Mouse (Mus musculus): ENCODE results near the gene Rnf213. TPM values are rescaled to one million over a fixed set of nuclear protein-coding genes. Genes with fewer than 3 reads are reported as not detected.

Gene Rnf213
- total and polyA plus RNA-seq, 3 experiments: 3.5 to 66.4 (median 46.3) TPM

GRCm38 (mm10) chr11:119438776-119439175, 45.9 kb downstream of the Rnf213 start:
- Histone ChIP-seq H3K4me1 (ENCODE audit: insufficient read depth, low read depth, low read length) (peaks cover 12% of the 10 kb centered on the region), H3K36me3 (replicated peaks) (peaks cover 97% of the 10 kb centered on the region), H3K4me3 (ENCODE audit: low read depth, low read length) (no peak overlapping the region), H3K27me3 (ENCODE audit: insufficient read depth, low read length) (no peaks in the 10 kb centered on the region), H3K9me3 (replicated peaks) (no peaks in the 10 kb centered on the region)
- DNase-seq (ENCODE audit: low spot score) (no peak), ATAC-seq (ENCODE audit: extremely low read depth, insufficient number of reproducible peaks, low FRiP score, poor library complexity, severe bottlenecking) (no peak)
- no peak for TF ChIP-seq POLR2AphosphoS5 (IDR thresholded peaks at IDR 0.05; ENCODE audit: insufficient replicate concordance, low read depth, low read length)
- TF ChIP-seq GATA2 (IDR thresholded peaks at IDR 0.05; ENCODE audit: borderline replicate concordance, low read depth, low read length): no peak
- no peak for TF ChIP-seq GATA1 (IDR thresholded peaks at IDR 0.05; ENCODE audit: borderline replicate concordance, low read length)
- TF ChIP-seq CTCF (IDR thresholded peaks at IDR 0.05; ENCODE audit: low read depth, low read length): no peak
- no peak for TF ChIP-seq TAL1 (conservative IDR thresholded peaks at IDR 0.05; ENCODE audit: low read depth, low read length)

- DNase-seq (ENCODE audit: low spot score): no peak
These were observed 49.3 kb downstream of the Rnf213 start for GRCm38 (mm10) chr11:119442199-119442598.

GRCm38 (mm10) chr11:119443442-119443841, 50.5 kb downstream of the Rnf213 start:
- Histone ChIP-seq H3K4me1 (ENCODE audit: insufficient read depth, low read depth, low read length) (no peaks in the 10 kb centered on the region; the same call in 1 of the 2 replicates), H3K36me3 (replicated peaks) (peaks cover 96% of the 10 kb centered on the region), H3K27me3 (ENCODE audit: insufficient read depth, low read length) (no peaks in the 10 kb centered on the region), H3K4me3 (ENCODE audit: low read depth, low read length) (no peak overlapping the region), H3K9me3 (replicated peaks) (no peaks in the 10 kb centered on the region)
- TF ChIP-seq GATA2 (IDR thresholded peaks at IDR 0.05; ENCODE audit: borderline replicate concordance, low read depth, low read length) (no peak), POLR2AphosphoS5 (IDR thresholded peaks at IDR 0.05; ENCODE audit: insufficient replicate concordance, low read depth, low read length) (no peak), TAL1 (conservative IDR thresholded peaks at IDR 0.05; ENCODE audit: low read depth, low read length) (no peak), CTCF (IDR thresholded peaks at IDR 0.05; ENCODE audit: low read depth, low read length) (no peak), GATA1 (IDR thresholded peaks at IDR 0.05; ENCODE audit: borderline replicate concordance, low read length) (no peak)
- DNase-seq (ENCODE audit: low spot score): no peak
- ATAC-seq (ENCODE audit: extremely low read depth, insufficient number of reproducible peaks, low FRiP score, poor library complexity, severe bottlenecking): no peak

More at GRCm38 (mm10) chr11:119442199-119442598, 49.3 kb downstream of the Rnf213 start:
- H3K4me1 ChIP-seq (ENCODE audit: insufficient read depth, low read depth, low read length): no peaks in the 10 kb centered on the region; the same call in 1 of the 2 replicates
- H3K4me3 ChIP-seq (ENCODE audit: low read depth, low read length): no peak overlapping the region
- peaks cover 97% of the 10 kb centered on the region for H3K36me3 ChIP-seq (replicated peaks)
- H3K27me3 ChIP-seq (ENCODE audit: insufficient read depth, low read length): no peaks in the 10 kb centered on the region
- H3K9me3 ChIP-seq (replicated peaks): no peaks in the 10 kb centered on the region
- TF ChIP-seq GATA2 (IDR thresholded peaks at IDR 0.05; ENCODE audit: borderline replicate concordance, low read depth, low read length) (no peak), TAL1 (conservative IDR thresholded peaks at IDR 0.05; ENCODE audit: low read depth, low read length) (no peak)
- no peak for ATAC-seq (ENCODE audit: extremely low read depth, insufficient number of reproducible peaks, low FRiP score, poor library complexity, severe bottlenecking)

- no peak for DNase-seq (ENCODE audit: low spot score)
- no peak for ATAC-seq (ENCODE audit: extremely low read depth, insufficient number of reproducible peaks, low FRiP score, poor library complexity, severe bottlenecking)
- H3K4me1 ChIP-seq (ENCODE audit: insufficient read depth, low read depth, low read length): no peaks in the 10 kb centered on the region
- TF ChIP-seq CTCF (IDR thresholded peaks at IDR 0.05; ENCODE audit: low read depth, low read length): no peak
- no peak for TF ChIP-seq TAL1 (conservative IDR thresholded peaks at IDR 0.05; ENCODE audit: low read depth, low read length)
- TF ChIP-seq GATA1 (IDR thresholded peaks at IDR 0.05; ENCODE audit: borderline replicate concordance, low read length): no peak
- no peak for TF ChIP-seq GATA2 (IDR thresholded peaks at IDR 0.05; ENCODE audit: borderline replicate concordance, low read depth, low read length)
- no peak for TF ChIP-seq POLR2AphosphoS5 (IDR thresholded peaks at IDR 0.05; ENCODE audit: insufficient replicate concordance, low read depth, low read length)
- H3K36me3 ChIP-seq (replicated peaks): peaks cover 88% of the 10 kb centered on the region
- H3K4me3 ChIP-seq (ENCODE audit: low read depth, low read length): no peak overlapping the region
- H3K27me3 ChIP-seq (ENCODE audit: insufficient read depth, low read length): no peaks in the 10 kb centered on the region
- no peaks in the 10 kb centered on the region for H3K9me3 ChIP-seq (replicated peaks)
These were observed 63.2 kb downstream of the Rnf213 start for GRCm38 (mm10) chr11:119456097-119456496.

GRCm38 (mm10) chr11:119477876-119478275, 85.0 kb downstream of the Rnf213 start:
- DNase-seq (ENCODE audit: low spot score) (no peak), ATAC-seq (ENCODE audit: extremely low read depth, insufficient number of reproducible peaks, low FRiP score, poor library complexity, severe bottlenecking) (no peak)
- TF ChIP-seq GATA2 (IDR thresholded peaks at IDR 0.05; ENCODE audit: borderline replicate concordance, low read depth, low read length) (no peak), POLR2AphosphoS5 (IDR thresholded peaks at IDR 0.05; ENCODE audit: insufficient replicate concordance, low read depth, low read length) (no peak), CTCF (IDR thresholded peaks at IDR 0.05; ENCODE audit: low read depth, low read length) (no peak), TAL1 (conservative IDR thresholded peaks at IDR 0.05; ENCODE audit: low read depth, low read length) (no peak), GATA1 (IDR thresholded peaks at IDR 0.05; ENCODE audit: borderline replicate concordance, low read length) (no peak)
- Histone ChIP-seq H3K27me3 (ENCODE audit: insufficient read depth, low read length) (no peaks in the 10 kb centered on the region), H3K4me3 (ENCODE audit: low read depth, low read length) (no peak overlapping the region), H3K9me3 (replicated peaks) (no peaks in the 10 kb centered on the region), H3K4me1 (ENCODE audit: insufficient read depth, low read depth, low read length) (no peaks in the 10 kb centered on the region), H3K36me3 (replicated peaks) (peaks cover 92% of the 10 kb centered on the region)

- peaks cover 29% of the 10 kb centered on the region for H3K4me1 ChIP-seq (ENCODE audit: insufficient read depth, low read depth, low read length)
- H3K27me3 ChIP-seq (ENCODE audit: insufficient read depth, low read length): no peaks in the 10 kb centered on the region
- TF ChIP-seq GATA1 (IDR thresholded peaks at IDR 0.05; ENCODE audit: borderline replicate concordance, low read length) (no peak), GATA2 (IDR thresholded peaks at IDR 0.05; ENCODE audit: borderline replicate concordance, low read depth, low read length) (no peak), POLR2AphosphoS5 (IDR thresholded peaks at IDR 0.05; ENCODE audit: insufficient replicate concordance, low read depth, low read length) (no peak), TAL1 (conservative IDR thresholded peaks at IDR 0.05; ENCODE audit: low read depth, low read length) (no peak), CTCF (IDR thresholded peaks at IDR 0.05; ENCODE audit: low read depth, low read length) (peak; percentile 74; the same call in 1 of the 2 replicates)
- peak; percentile 95 for DNase-seq (ENCODE audit: low spot score)
- peaks cover 66% of the 10 kb centered on the region for H3K36me3 ChIP-seq (replicated peaks)
- H3K9me3 ChIP-seq (replicated peaks): no peaks in the 10 kb centered on the region
- peak; percentile 90 for ATAC-seq (ENCODE audit: extremely low read depth, insufficient number of reproducible peaks, low FRiP score, poor library complexity, severe bottlenecking)
- peak within 1 kb of the TSS; percentile 81 for H3K4me3 ChIP-seq (ENCODE audit: low read depth, low read length)
These were observed 98.2 kb downstream of the Rnf213 start, which contains the start of gene Endov for GRCm38 (mm10) chr11:119490861-119491689. Endov (plus strand) TSS chr11:119491347.
